Mouse (Mus musculus): ENCODE measurements around the gene Znrf3.

Gene Znrf3

DNA sequence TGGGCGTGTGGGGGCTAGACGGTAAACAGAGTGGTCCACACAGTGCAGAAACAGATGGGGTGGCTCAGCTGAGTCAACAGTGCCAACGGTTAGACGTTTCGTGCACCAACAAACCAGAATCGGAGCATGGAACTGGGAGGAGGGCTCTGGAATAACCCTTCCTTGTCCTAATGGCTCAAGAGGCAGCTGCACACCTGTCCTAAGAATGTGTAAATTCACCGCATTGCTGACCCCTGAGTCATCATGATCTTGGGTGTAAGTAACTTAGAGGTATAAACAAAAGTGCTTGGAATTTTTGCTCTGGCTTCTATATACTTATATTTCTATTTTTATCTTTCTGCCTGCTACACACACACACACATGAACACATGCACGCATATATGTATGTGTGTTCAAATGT, 202.5 kb downstream of the Znrf3 start:
- no peak for DNase-seq (ENCODE audit: low spot score)

DNA sequence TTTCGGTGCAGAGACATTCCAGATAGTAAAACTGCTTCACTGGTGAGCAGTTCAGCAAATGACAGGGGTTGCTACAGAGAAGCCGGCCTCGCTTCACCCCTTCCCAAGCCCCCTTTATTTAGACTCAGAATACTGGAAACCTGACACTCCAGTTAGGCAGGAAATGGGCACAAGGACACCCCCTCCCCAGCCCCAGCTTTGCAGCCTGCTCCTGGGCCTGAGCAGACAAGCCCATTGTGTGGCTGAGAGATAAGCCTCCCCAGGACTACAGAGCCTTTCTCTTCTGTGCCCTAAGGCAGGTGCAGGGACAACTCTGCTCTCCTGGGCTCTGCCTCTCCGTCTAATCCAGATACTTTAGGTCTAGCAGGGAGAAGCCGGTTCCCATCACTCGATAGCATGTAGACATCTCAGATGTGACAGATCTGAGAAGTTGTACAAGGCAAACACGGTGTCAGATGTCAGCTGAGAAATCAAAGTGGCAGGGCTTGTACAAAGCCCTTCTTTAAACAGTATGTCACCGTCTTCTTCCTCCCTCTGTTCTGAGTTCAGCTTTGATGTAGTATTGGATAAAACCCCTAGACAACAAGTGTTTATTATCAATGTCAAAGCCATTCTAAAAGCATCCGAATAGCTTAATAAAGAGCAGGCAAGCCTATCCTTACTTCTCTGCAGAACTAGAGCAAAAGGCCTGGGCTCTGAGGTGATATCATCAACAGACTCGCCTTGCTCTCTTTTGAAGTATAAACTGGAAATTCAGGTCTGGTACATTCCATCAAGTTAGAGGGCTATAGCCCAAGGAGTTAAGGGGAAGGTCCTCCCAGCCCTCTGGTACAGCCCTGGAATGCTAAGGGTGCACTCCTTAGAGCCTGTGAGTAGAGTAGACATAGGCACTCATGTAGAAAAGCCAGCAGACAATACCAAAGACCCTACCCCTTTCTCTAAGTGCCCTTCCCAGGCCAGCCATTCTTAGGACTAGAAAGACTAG, 204.6 kb downstream of the Znrf3 start:
- DNase-seq (ENCODE audit: low spot score), result no peak

Data from testis, postnatal 14 days (tissue).